Mouse (Mus musculus) thymus, adult 2 months (tissue): Measurements from ENCODE around the gene Dennd2d. TPM values are rescaled to one million over a fixed set of nuclear protein-coding genes. Genes with fewer than 3 reads are reported as not detected.

Experiments
- DNase-seq: peaks from one replicate; pipeline ENCODE4 v3.0.0; 2021
- H3K27ac ChIP-seq: fragments of 200-500 bp; 2 replicates; pipeline ENCODE4 v1.5.1; 2012; ENCODE audit warnings: low read length, control low read depth; ENCODE audit not compliant: control insufficient read depth, insufficient read depth
- H3K27me3 ChIP-seq: fragments of 200-500 bp; 2 replicates; pipeline ENCODE4 v1.6.1; 2012; ENCODE audit warnings: mild to moderate bottlenecking, low read length, moderate library complexity, mixed read lengths; ENCODE audit not compliant: control insufficient read depth, insufficient read depth
- H3K36me3 ChIP-seq: fragments of 200-500 bp; 2 replicates; pipeline ENCODE4 v1.6.1; 2012; ENCODE audit warnings: mild to moderate bottlenecking, low read length, moderate library complexity; ENCODE audit not compliant: control insufficient read depth, insufficient read depth
- H3K4me1 ChIP-seq: fragments of 200-500 bp; replicated peaks from 2 replicates; pipeline ENCODE4 v1.6.1; 2012; ENCODE audit warnings: low read length; ENCODE audit not compliant: control insufficient read depth, insufficient read depth
- H3K4me3 ChIP-seq: fragments of 200-500 bp; 2 replicates; pipeline ENCODE4 v1.5.1; 2012; ENCODE audit warnings: mild to moderate bottlenecking, low read length, control low read depth, moderate library complexity; ENCODE audit not compliant: control insufficient read depth, insufficient read depth
- CTCF ChIP-seq: fragments of 200-500 bp; IDR thresholded peaks from 2 replicates; pipeline ENCODE4 v1.5.1; 2012; ENCODE audit warnings: mild to moderate bottlenecking, control low read depth, low read length, moderate library complexity, borderline replicate concordance; ENCODE audit not compliant: control insufficient read depth, poor library complexity, insufficient read depth; ENCODE audit errors: extremely low read depth
- POLR2A ChIP-seq: fragments of 200-500 bp; IDR thresholded peaks from 2 replicates; pipeline ENCODE4 v1.6.1; 2012; ENCODE audit warnings: mild to moderate bottlenecking, low read length, control low read depth, moderate library complexity; ENCODE audit not compliant: control insufficient read depth, poor library complexity, insufficient read depth; ENCODE audit errors: extremely low read depth
- WGBS: fragments of 180-500 bp; shearing (Covaris S2); methylation state at CpG from one replicate; pipeline ENCODE4 v1.1.7; 2018; 5-methylcytosine and 5-hydroxymethylcytosine counted together
- polyA plus RNA-seq: library from polyadenylated mRNA; depleted of rRNA; stranded (reverse); fragments of >200 nt; gene quantifications from 2 replicates; pipeline ENCODE4 v1.2.3, GENCODE M21; 2012

The Dennd2d gene
- polyA plus RNA-seq, 1 experiment = 47.6 TPM

DNA sequence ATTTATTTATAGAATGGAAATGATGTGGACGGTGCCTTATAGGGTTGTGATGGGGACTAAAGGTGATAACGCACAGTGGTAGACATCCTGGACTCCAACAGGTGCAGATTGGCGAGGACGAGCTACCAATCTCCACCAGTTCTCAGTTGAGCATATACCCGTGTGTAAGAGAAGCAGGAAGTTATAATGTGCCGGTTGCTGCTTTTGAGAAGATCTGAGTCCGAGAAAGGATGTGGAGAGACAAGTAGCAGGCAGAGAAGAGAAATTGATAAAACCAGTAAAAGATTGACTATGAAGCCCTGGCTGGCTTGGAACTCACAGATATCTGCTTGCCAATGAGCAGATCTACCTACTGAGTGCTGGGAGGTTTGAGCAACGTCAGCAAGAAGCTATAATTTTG lies 11.0 kb downstream of the Dennd2d start:
- DNase-seq = no peak
- no peak overlapping the region for H3K4me3 ChIP-seq
- peaks cover 7% of the 10 kb centered on the region; the same call in 1 of the 2 replicates for H3K4me1 ChIP-seq
- WGBS = 90% methylated on average over 8 of the region's 8 CpGs
- no peaks in the 10 kb centered on the region; the same call in 1 of the 2 replicates for H3K36me3 ChIP-seq
- no peaks in the 10 kb centered on the region for H3K27me3 ChIP-seq
- no peak for TF ChIP-seq CTCF
- no peak for TF ChIP-seq POLR2A
- H3K27ac ChIP-seq = no peak overlapping the region

GRCm38 (mm10) chr3:106493882-106494281 lies 11.7 kb downstream of the Dennd2d start:
- Histone ChIP-seq H3K4me1 (0 out of 2 replicates have a peak, but pooled peaks cover 3% of the 10 kb centered on the region), H3K4me3 (no peak overlapping the region), H3K27me3 (no peaks in the 10 kb centered on the region), H3K36me3 (no peaks in the 10 kb centered on the region; the same call in 1 of the 2 replicates), H3K27ac (no peak overlapping the region)
- 87% methylated on average over 3 of the region's 3 CpGs for WGBS
- DNase-seq = no peak
- TF ChIP-seq POLR2A (no peak), CTCF (no peak)

- Histone ChIP-seq H3K27ac (no peak overlapping the region), H3K27me3 (no peaks in the 10 kb centered on the region), H3K4me3 (no peak overlapping the region), H3K4me1 (0 out of 2 replicates have a peak, but pooled peaks cover 3% of the 10 kb centered on the region), H3K36me3 (peaks cover under 1% of the 10 kb centered on the region; the same call in 1 of the 2 replicates)
- WGBS = 98% methylated on average over 1 of the region's 1 CpGs
- no peak for DNase-seq
- TF ChIP-seq POLR2A (no peak), CTCF (no peak)
These were observed 12.3 kb downstream of the Dennd2d start for GRCm38 (mm10) chr3:106494417-106494950.

DNA sequence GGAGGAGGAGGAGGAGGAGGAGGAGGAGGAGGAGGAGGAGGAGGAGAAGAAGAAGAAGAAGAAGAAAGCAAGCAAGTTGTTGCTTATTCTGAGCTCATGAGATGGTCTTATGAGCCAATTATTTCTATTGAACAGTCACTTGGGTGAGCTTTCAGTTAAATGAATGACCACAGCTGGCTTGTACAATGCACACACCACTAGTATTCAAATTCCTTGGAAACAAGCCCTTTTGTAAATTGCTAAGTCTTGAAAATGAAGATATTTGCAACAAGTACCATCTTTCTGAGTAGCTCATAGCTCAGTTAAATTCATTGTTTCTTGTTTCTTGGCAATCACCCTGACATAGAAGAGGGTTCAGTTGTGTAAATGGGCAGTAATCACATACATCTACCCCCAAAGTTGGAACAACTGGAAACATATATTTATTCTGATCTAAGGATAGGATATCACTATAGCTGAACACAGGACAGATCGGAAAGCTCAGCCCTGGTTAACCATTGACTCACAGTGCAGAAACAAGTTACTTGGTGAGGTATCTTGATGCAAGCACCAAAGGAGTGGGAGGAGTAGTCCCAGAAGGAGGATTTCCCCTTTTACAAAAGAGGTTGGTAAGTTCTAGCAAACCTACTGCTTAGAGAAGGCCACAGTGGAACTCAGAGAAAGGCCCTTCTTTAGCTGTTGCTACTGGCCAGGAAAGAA lies 13.3 kb downstream of the Dennd2d start:
- H3K27me3 ChIP-seq = no peaks in the 10 kb centered on the region
- no peak for DNase-seq
- H3K4me1 ChIP-seq = 0 out of 2 replicates have a peak, but pooled peaks cover 3% of the 10 kb centered on the region
- peaks cover 11% of the 10 kb centered on the region for H3K36me3 ChIP-seq
- TF ChIP-seq POLR2A = no peak
- no peak for TF ChIP-seq CTCF
- 95% methylated on average over 1 of the region's 1 CpGs for WGBS
- H3K27ac ChIP-seq = no peak overlapping the region
- H3K4me3 ChIP-seq = no peak overlapping the region

GRCm38 (mm10) chr3:106496045-106496721 lies 14.0 kb downstream of the Dennd2d start:
- DNase-seq = no peak
- H3K4me1 ChIP-seq = 0 out of 2 replicates have a peak, but pooled peaks cover 3% of the 10 kb centered on the region
- H3K27me3 ChIP-seq = no peaks in the 10 kb centered on the region
- TF ChIP-seq POLR2A (no peak), CTCF (no peak)
- H3K27ac ChIP-seq = no peak overlapping the region
- 75% methylated on average over 4 of the region's 4 CpGs for whole genome bisulfite sequencing
- H3K36me3 ChIP-seq = peaks cover 18% of the 10 kb centered on the region
- H3K4me3 ChIP-seq = no peak overlapping the region

GRCm38 (mm10) chr3:106496996-106497395 lies 14.8 kb downstream of the Dennd2d start:
- Histone ChIP-seq H3K27ac (no peak overlapping the region), H3K4me3 (no peak overlapping the region), H3K36me3 (peaks cover 20% of the 10 kb centered on the region), H3K4me1 (0 out of 2 replicates have a peak, but pooled peaks cover 3% of the 10 kb centered on the region), H3K27me3 (no peaks in the 10 kb centered on the region)
- 61% methylated on average over 3 of the region's 3 CpGs for WGBS
- TF ChIP-seq CTCF = no peak
- TF ChIP-seq POLR2A = no peak
- DNase-seq = no peak
